Mouse (Mus musculus): Measurements from ENCODE around the gene Ccdc51.

GRCm38 (mm10) chr9:109056916-109057315 is 25.4 kb upstream of the Ccdc51 start:
- no peak for TF ChIP-seq POLR2A (IDR thresholded peaks at IDR 0.05; ENCODE audit: borderline replicate concordance, insufficient read depth, low read length)
- no peak for TF ChIP-seq CTCF (IDR thresholded peaks at IDR 0.05; ENCODE audit: borderline replicate concordance, insufficient read depth, low read depth, low read length)
